Mouse (Mus musculus) kidney, embryonic 16.5 days (tissue): Measurements from ENCODE around the gene Atg7. TPM values are rescaled to one million over a fixed set of nuclear protein-coding genes. Genes with fewer than 3 reads are reported as not detected.
"Not testable (repeated sequence)": the region's sequence is repeated elsewhere in the genome, so short reads cannot be mapped to it uniquely, and the experiment has no call there.

Source experiments
- ATAC-seq: fragments of 200-750 bp; cut with Nextera tagmentation; 2 replicates; pipeline ENCODE4 v1.8.0; 2017; ENCODE audit warnings: moderate TSS enrichment; ENCODE audit not compliant: low FRiP score, low TSS enrichment
- H3K27ac ChIP-seq: fragments of 300-500 bp; sonication (generic); 2 replicates; pipeline ENCODE4 v1.5.1; 2014; ENCODE audit warnings: low read length
- H3K27me3 ChIP-seq: fragments of 300-500 bp; sonication (generic); 2 replicates; pipeline ENCODE4 v1.6.1; 2014; ENCODE audit warnings: low read length, control low read depth, mixed read lengths; ENCODE audit not compliant: insufficient read depth
- H3K36me3 ChIP-seq: fragments of 300-500 bp; sonication (generic); 2 replicates; pipeline ENCODE4 v1.6.1; 2014; ENCODE audit warnings: low read length, control low read depth, mixed read lengths; ENCODE audit not compliant: insufficient read depth
- H3K4me1 ChIP-seq: fragments of 300-500 bp; sonication (generic); 2 replicates; pipeline ENCODE4 v1.6.1; 2014; ENCODE audit warnings: low read length, control low read depth, mixed read lengths; ENCODE audit not compliant: insufficient read depth
- H3K4me2 ChIP-seq: fragments of 300-500 bp; sonication (generic); replicated peaks from 2 replicates; pipeline ENCODE4 v1.6.1; 2014; ENCODE audit warnings: low read depth, low read length
- H3K4me3 ChIP-seq: fragments of 300-500 bp; sonication (generic); 2 replicates; pipeline ENCODE4 v1.5.1; 2014; ENCODE audit warnings: mild to moderate bottlenecking, low read length
- H3K9ac ChIP-seq: fragments of 300-500 bp; sonication (generic); replicated peaks from 2 replicates; pipeline ENCODE4 v1.6.1; 2014; ENCODE audit warnings: low read length
- H3K9me3 ChIP-seq: fragments of 300-500 bp; sonication (generic); 2 replicates; pipeline ENCODE4 v1.6.1; 2016; ENCODE audit warnings: low read length, control low read depth
- WGBS: fragments of 180-500 bp; shearing (Covaris S2); extraction: QIAGEN DNeasy Blood & Tissue Kit; methylation state at CpG from one replicate; pipeline ENCODE4 v1.1.7; 2014; 5-methylcytosine and 5-hydroxymethylcytosine counted together
- polyA plus RNA-seq: library from polyadenylated mRNA; unstranded; fragments of >200 nt; fragmentation: Nextera tagmentation; extraction: Ambion mirVana; gene quantifications from 2 replicates; pipeline ENCODE4 v1.2.1, GENCODE M21; 2015

Gene Atg7
- polyA plus RNA-seq: 26.4 and 27.4 TPM in 2 replicates

- ATAC-seq: peak; percentile 85
- no peaks in the 10 kb centered on the region for H3K36me3 ChIP-seq
- peak within 1 kb of the TSS; percentile 85 for H3K9ac ChIP-seq
- H3K4me2 ChIP-seq: peak within 1 kb of the TSS; percentile 85
- H3K27me3 ChIP-seq: no peaks in the 10 kb centered on the region
- H3K4me1 ChIP-seq: peaks cover 9% of the 10 kb centered on the region
- no peaks in the 10 kb centered on the region for H3K9me3 ChIP-seq
- peak within 1 kb of the TSS; percentile 93 for H3K4me3 ChIP-seq
- H3K27ac ChIP-seq: 0 out of 2 replicates have a peak within 1 kb of the TSS, but pooled peaks have one; percentile 45
- under 1% methylated on average over 38 of the region's 38 CpGs for WGBS
Measured at GRCm38 (mm10) chr6:114642601-114643528, at the start of gene Atg7. Gene Atg7, plus strand, starts transcription at chr6:114643097.

GRCm38 (mm10) chr6:114614076-114614475 lies 28.8 kb upstream of the Atg7 start:
- not testable (repeated sequence) for ATAC-seq, H3K9me3 ChIP-seq, H3K4me2 ChIP-seq, H3K27me3 ChIP-seq, H3K27ac ChIP-seq, H3K4me1 ChIP-seq, H3K4me3 ChIP-seq, H3K36me3 ChIP-seq, H3K9ac ChIP-seq
- under 1% methylated on average over 6 of the region's 17 CpGs for WGBS

GRCm38 (mm10) chr6:114633886-114634285 lies 9.0 kb upstream of the Atg7 start:
- no CpG with 5 or more reads among the region's 14 CpGs for WGBS
- not testable (repeated sequence) for H3K27me3 ChIP-seq, H3K36me3 ChIP-seq, H3K4me2 ChIP-seq, H3K9ac ChIP-seq, H3K4me3 ChIP-seq, H3K4me1 ChIP-seq, H3K9me3 ChIP-seq, H3K27ac ChIP-seq, ATAC-seq

DNA sequence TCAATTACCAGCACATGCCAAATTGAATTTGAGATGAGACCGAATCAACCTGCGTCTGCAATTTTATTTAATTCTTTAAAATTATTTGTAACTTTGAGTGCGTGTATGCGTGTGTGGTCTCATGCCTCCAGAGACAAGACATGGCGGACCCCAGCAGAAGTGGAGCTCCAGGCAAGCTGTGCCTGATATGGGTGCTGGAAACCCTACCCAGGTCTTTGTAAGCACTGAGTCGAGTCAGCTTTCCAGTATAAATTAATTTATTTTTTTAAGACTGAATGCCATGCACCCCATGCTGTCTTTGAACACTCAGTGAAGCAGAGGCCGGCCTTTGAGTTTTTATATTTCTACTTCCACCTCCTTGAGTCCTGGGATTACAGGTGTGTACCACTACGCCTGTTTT lies 819 bp downstream of the Atg7 start:
- Histone ChIP-seq H3K9me3 (no peaks in the 10 kb centered on the region), H3K4me1 (peaks cover 9% of the 10 kb centered on the region), H3K27ac (no peak overlapping the region), H3K4me2 (peak overlapping the region; percentile 85), H3K27me3 (no peaks in the 10 kb centered on the region), H3K9ac (peak overlapping the region; percentile 85), H3K36me3 (no peaks in the 10 kb centered on the region), H3K4me3 (peak overlapping the region; percentile 93)
- WGBS: 43% methylated on average over 8 of the region's 8 CpGs
- no peak for ATAC-seq

DNA sequence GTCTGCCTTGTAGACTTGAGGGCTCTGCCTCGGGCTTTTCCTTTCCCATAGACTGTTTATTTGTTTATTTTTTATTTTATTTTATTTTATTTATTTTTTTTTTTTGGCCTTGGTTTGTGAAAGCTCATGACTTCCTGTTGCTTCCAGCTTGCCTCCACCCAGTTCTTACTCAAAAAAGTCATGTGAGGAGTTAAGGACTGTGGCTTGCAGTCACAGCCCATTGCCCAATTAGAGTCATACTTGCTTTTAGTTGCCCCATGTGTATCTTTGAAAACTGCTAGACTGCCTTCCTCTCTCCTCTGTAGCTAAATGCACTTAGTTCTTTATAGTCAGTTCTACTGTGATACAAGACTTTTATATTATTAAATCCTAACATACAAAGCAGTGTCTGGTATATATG lies 1.6 kb downstream of the Atg7 start:
- H3K36me3 ChIP-seq: no peaks in the 10 kb centered on the region
- 71% methylated on average over 1 of the region's 1 CpGs for WGBS
- no peak overlapping the region for H3K4me3 ChIP-seq
- no peak overlapping the region for H3K9ac ChIP-seq
- ATAC-seq: no peak
- H3K27me3 ChIP-seq: no peaks in the 10 kb centered on the region
- H3K27ac ChIP-seq: no peak overlapping the region
- H3K9me3 ChIP-seq: no peaks in the 10 kb centered on the region
- H3K4me2 ChIP-seq: no peak overlapping the region
- peaks cover 9% of the 10 kb centered on the region for H3K4me1 ChIP-seq

DNA sequence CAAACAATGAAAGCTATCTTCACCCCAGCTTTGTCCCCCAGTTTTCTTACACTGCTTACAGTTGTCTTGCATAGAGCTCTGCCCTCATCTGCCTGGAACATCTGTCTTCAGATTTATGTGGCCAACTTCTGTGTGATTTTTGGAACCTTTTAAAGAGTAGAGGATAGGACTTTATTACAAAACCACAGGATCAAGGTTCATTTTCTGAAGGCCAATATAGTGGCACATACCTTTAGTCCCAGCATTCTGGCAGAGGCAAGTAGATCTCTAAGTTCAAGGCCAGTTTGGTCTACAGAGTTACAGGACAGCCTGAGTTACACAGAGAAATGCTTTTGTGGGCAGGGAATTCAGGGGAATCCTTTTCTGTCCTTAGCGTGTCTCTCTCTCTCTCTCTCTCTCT lies 3.3 kb downstream of the Atg7 start:
- H3K27ac ChIP-seq: no peak overlapping the region
- ATAC-seq: no peak
- H3K4me1 ChIP-seq: peaks cover 9% of the 10 kb centered on the region
- H3K4me2 ChIP-seq: no peak overlapping the region
- H3K27me3 ChIP-seq: no peaks in the 10 kb centered on the region
- H3K4me3 ChIP-seq: no peak overlapping the region
- no peaks in the 10 kb centered on the region for H3K9me3 ChIP-seq
- no peaks in the 10 kb centered on the region for H3K36me3 ChIP-seq
- WGBS: 69% methylated on average over 1 of the region's 1 CpGs
- no peak overlapping the region for H3K9ac ChIP-seq

DNA sequence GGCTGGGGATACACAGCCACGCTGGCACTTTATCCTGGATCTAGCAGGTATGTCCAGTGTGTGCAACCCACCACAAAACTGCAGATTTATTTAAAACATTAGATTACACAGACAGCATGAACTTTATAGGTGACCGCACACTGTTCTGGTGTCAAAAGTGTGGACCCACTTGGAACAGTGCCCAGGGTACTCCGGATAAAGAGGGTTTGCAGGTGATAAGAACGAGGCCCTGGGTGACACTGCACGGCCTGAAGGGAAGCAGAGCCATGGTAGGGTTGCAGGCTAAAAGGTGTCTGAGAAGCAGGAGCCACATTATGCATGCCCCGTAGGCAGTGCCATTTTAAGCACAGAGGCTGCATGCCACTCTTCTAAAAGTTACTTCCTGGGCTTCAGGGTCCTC lies 4.1 kb downstream of the Atg7 start:
- H3K4me2 ChIP-seq: no peak overlapping the region
- H3K9me3 ChIP-seq: no peaks in the 10 kb centered on the region
- WGBS: 88% methylated on average over 6 of the region's 6 CpGs
- ATAC-seq: no peak
- no peak overlapping the region for H3K9ac ChIP-seq
- H3K4me3 ChIP-seq: no peak overlapping the region
- H3K27me3 ChIP-seq: no peaks in the 10 kb centered on the region
- no peaks in the 10 kb centered on the region for H3K36me3 ChIP-seq
- H3K27ac ChIP-seq: no peak overlapping the region
- peaks cover 9% of the 10 kb centered on the region for H3K4me1 ChIP-seq

DNA sequence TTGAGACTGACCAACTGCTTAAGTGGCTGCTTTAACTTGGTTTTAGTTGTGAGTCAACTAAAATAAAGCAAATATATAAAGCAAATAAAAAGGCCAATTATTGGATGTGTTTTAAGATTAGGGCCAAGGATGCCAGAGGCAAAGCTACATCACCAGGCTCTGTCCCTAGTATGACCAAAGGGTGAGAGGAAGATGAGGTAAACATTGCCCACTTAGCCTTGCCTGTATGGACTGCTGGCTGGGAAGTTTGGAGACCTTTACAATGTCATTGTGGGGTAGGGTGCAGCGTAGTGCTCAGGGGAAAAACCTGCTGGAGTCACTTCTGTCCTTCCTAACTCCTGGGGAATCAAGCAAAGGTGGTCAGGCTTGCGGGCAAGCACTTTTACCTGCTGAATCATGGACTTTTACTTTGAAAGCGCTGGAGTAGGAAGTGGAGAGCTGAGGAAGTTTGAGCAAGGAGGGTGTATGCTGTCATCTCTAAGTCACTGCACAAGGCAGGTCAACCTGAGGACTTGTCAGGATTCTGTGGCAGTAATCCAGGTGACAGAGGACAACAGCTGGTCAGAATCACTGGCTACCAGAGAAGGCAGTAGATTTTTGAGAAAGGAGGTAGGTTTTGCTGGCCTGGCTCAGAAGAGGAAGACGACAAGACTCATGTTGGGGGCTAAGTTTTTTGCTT lies 5.6 kb downstream of the Atg7 start:
- Histone ChIP-seq H3K9ac (no peak overlapping the region), H3K4me2 (no peak overlapping the region), H3K27ac (no peak overlapping the region), H3K27me3 (no peaks in the 10 kb centered on the region), H3K4me3 (no peak overlapping the region), H3K9me3 (no peaks in the 10 kb centered on the region), H3K36me3 (no peaks in the 10 kb centered on the region), H3K4me1 (peaks cover 6% of the 10 kb centered on the region)
- no peak for ATAC-seq
- 85% methylated on average over 4 of the region's 4 CpGs for WGBS

- no peaks in the 10 kb centered on the region for H3K9me3 ChIP-seq
- ATAC-seq: peak; percentile 54; the same call in 1 of the 2 replicates
- WGBS: 55% methylated on average over 3 of the region's 3 CpGs
- no peak overlapping the region for H3K4me3 ChIP-seq
- no peak overlapping the region for H3K9ac ChIP-seq
- H3K27me3 ChIP-seq: no peaks in the 10 kb centered on the region
- H3K27ac ChIP-seq: no peak overlapping the region
- H3K4me2 ChIP-seq: no peak overlapping the region
- no peaks in the 10 kb centered on the region for H3K4me1 ChIP-seq
- H3K36me3 ChIP-seq: no peaks in the 10 kb centered on the region
Measured at GRCm38 (mm10) chr6:114652209-114652608, 9.3 kb downstream of the Atg7 start.
